Mouse (Mus musculus): Measurements from ENCODE around the gene Cerkl. TPM values are rescaled to one million over a fixed set of nuclear protein-coding genes. Genes with fewer than 3 reads are reported as not detected.

Gene Cerkl
- total and polyA plus RNA-seq, 3 experiments = 3.5 to 7.4 TPM; not detected in 1

GRCm38 (mm10) chr2:79410247-79410902, 46.2 kb downstream of the Cerkl start:
- TF ChIP-seq MYC (IDR thresholded peaks at IDR 0.05; ENCODE audit: low read depth, low read length) (no peak), ETS1 (IDR thresholded peaks at IDR 0.05; ENCODE audit: low read depth, low read length) (no peak), ELF1 (IDR thresholded peaks at IDR 0.05; ENCODE audit: low read depth, low read length) (no peak), E2F4 (IDR thresholded peaks at IDR 0.05; ENCODE audit: borderline replicate concordance, low read depth, low read length) (no peak), MXI1 (IDR thresholded peaks at IDR 0.05; ENCODE audit: low read depth, low read length) (no peak), CHD1 (IDR thresholded peaks at IDR 0.05; ENCODE audit: low read depth, low read length) (no peak), ZKSCAN1 (IDR thresholded peaks at IDR 0.05; ENCODE audit: low read depth, low read length) (no peak), HCFC1 (IDR thresholded peaks at IDR 0.05; ENCODE audit: low read depth, low read length) (no peak), MAFK (IDR thresholded peaks at IDR 0.05; ENCODE audit: borderline replicate concordance, low read depth, low read length) (no peak), MYB (IDR thresholded peaks at IDR 0.05; ENCODE audit: low read depth, low read length) (no peak), MAX (IDR thresholded peaks at IDR 0.05; ENCODE audit: low read length) (no peak), ZC3H11A (IDR thresholded peaks at IDR 0.05; ENCODE audit: low read depth, low read length) (no peak), USF1 (IDR thresholded peaks at IDR 0.05; ENCODE audit: low read depth, low read length) (no peak), JUND (IDR thresholded peaks at IDR 0.05; ENCODE audit: low read depth, low read length) (no peak), TAL1 (IDR thresholded peaks at IDR 0.05; ENCODE audit: low read length) (no peak), POLR2AphosphoS5 (IDR thresholded peaks at IDR 0.05; ENCODE audit: borderline replicate concordance, low read depth, low read length) (no peak), CHD2 (IDR thresholded peaks at IDR 0.05; ENCODE audit: low read length) (no peak)
- peaks cover 3 to 5% of the 10 kb centered on the region in 2 experiments for H3K27me3 ChIP-seq (ENCODE audit: control insufficient read depth in 1 of 2, insufficient read depth in 2 of 2, low read length in 2 of 2)
- H3K79me2 ChIP-seq (ENCODE audit: control insufficient read depth, insufficient read depth, low read length, poor library complexity) = no peaks in the 10 kb centered on the region
- H3K9ac ChIP-seq (ENCODE audit: control insufficient read depth, low read depth, low read length, poor library complexity, severe bottlenecking) = no peak overlapping the region
- H3K36me3 ChIP-seq (ENCODE audit: control insufficient read depth in 1 of 2, insufficient read depth in 2 of 2, low read length in 2 of 2) = no peaks in the 10 kb centered on the region
- H3K4me3 ChIP-seq (ENCODE audit: control insufficient read depth in 1 of 2, insufficient read depth in 1 of 2, low read depth in 2 of 2, low read length in 2 of 2) = no peak overlapping the region
- H3K9me3 ChIP-seq (replicated peaks; ENCODE audit: insufficient read depth, low read length) = no peaks in the 10 kb centered on the region
- no peak overlapping the region for H3K27ac ChIP-seq (ENCODE audit: control insufficient read depth, low read depth, low read length)
- no peak for DNase-seq (ENCODE audit: low read depth, low spot score)
- no peaks in the 10 kb centered on the region for H3K4me1 ChIP-seq (ENCODE audit: control insufficient read depth in 1 of 2, insufficient read depth in 2 of 2, low read length in 2 of 2)

GRCm38 (mm10) chr2:79405661-79406405, 50.8 kb downstream of the Cerkl start:
- H3K4me3 ChIP-seq (ENCODE audit: control insufficient read depth in 1 of 2, insufficient read depth in 1 of 2, low read depth in 2 of 2, low read length in 2 of 2) = no peak overlapping the region
- H3K4me1 ChIP-seq (ENCODE audit: control insufficient read depth in 1 of 2, insufficient read depth in 2 of 2, low read length in 2 of 2) = no peaks in the 10 kb centered on the region
- no peak for DNase-seq (ENCODE audit: low read depth, low spot score)
- no peaks in the 10 kb centered on the region for H3K79me2 ChIP-seq (ENCODE audit: control insufficient read depth, insufficient read depth, low read length, poor library complexity)
- H3K9ac ChIP-seq (ENCODE audit: control insufficient read depth, low read depth, low read length, poor library complexity, severe bottlenecking) = no peak overlapping the region
- H3K27me3 ChIP-seq (ENCODE audit: control insufficient read depth in 1 of 2, insufficient read depth in 2 of 2, low read length in 2 of 2) = peaks cover 0 to 7% of the 10 kb centered on the region in 2 experiments; a peak in 3 of 4 replicates
- no peaks in the 10 kb centered on the region for H3K36me3 ChIP-seq (ENCODE audit: control insufficient read depth in 1 of 2, insufficient read depth in 2 of 2, low read length in 2 of 2)
- H3K9me3 ChIP-seq (replicated peaks; ENCODE audit: insufficient read depth, low read length) = no peaks in the 10 kb centered on the region
- TF ChIP-seq NELFE (IDR thresholded peaks at IDR 0.05; ENCODE audit: low read depth, low read length) = no peak
- no peak for TF ChIP-seq MAX (IDR thresholded peaks at IDR 0.05; ENCODE audit: low read length)
- TF ChIP-seq MYC (IDR thresholded peaks at IDR 0.05; ENCODE audit: low read depth, low read length) = no peak
- no peak for TF ChIP-seq CHD1 (IDR thresholded peaks at IDR 0.05; ENCODE audit: low read depth, low read length)
- no peak for TF ChIP-seq JUND (IDR thresholded peaks at IDR 0.05; ENCODE audit: low read depth, low read length)
- TF ChIP-seq MXI1 (IDR thresholded peaks at IDR 0.05; ENCODE audit: low read depth, low read length) = no peak
- no peak for TF ChIP-seq SIN3A (IDR thresholded peaks at IDR 0.05; ENCODE audit: low read length)
- no peak for TF ChIP-seq TAL1 (IDR thresholded peaks at IDR 0.05; ENCODE audit: low read length)
- TF ChIP-seq MAFK (IDR thresholded peaks at IDR 0.05; ENCODE audit: borderline replicate concordance, low read depth, low read length) = no peak
- no peak for TF ChIP-seq CHD2 (IDR thresholded peaks at IDR 0.05; ENCODE audit: low read length)
- TF ChIP-seq MYB (IDR thresholded peaks at IDR 0.05; ENCODE audit: low read depth, low read length) = no peak
- no peak overlapping the region for H3K27ac ChIP-seq (ENCODE audit: control insufficient read depth, low read depth, low read length)
